Mouse (Mus musculus) hindbrain, embryonic 15.5 days (tissue): ENCODE results near the gene Becn1. TPM values are rescaled to one million over a fixed set of nuclear protein-coding genes. Genes with fewer than 3 reads are reported as not detected.
A peak's percentile ranks its signal among the peaks of the same experiment; 100 is the strongest.
"Not testable (repeated sequence)": the region's sequence is repeated elsewhere in the genome, so short reads cannot be mapped to it uniquely, and the experiment has no call there.

Experiments used
- ATAC-seq: fragments of 200-750 bp; cut with Nextera tagmentation; 2 replicates; pipeline ENCODE4 v1.8.0; 2017; ENCODE audit warnings: low read depth, moderate number of reproducible peaks, moderate TSS enrichment; ENCODE audit not compliant: low FRiP score
- H3K27ac ChIP-seq: fragments of 300-500 bp; sonication (generic); replicated peaks from 2 replicates; pipeline ENCODE4 v1.5.1; 2015; ENCODE audit warnings: mild to moderate bottlenecking, inconsistent platforms
- H3K27me3 ChIP-seq: fragments of 300-500 bp; sonication (generic); 2 replicates; pipeline ENCODE4 v1.6.1; 2015; ENCODE audit warnings: control low read depth, inconsistent platforms
- H3K36me3 ChIP-seq: fragments of 300-500 bp; sonication (generic); 2 replicates; pipeline ENCODE4 v1.6.1; 2015; ENCODE audit warnings: control low read depth, inconsistent platforms
- H3K4me1 ChIP-seq: fragments of 300-500 bp; sonication (generic); replicated peaks from 2 replicates; pipeline ENCODE4 v1.6.1; 2015; ENCODE audit warnings: control low read depth, inconsistent platforms
- H3K4me2 ChIP-seq: fragments of 300-500 bp; sonication (generic); 2 replicates; pipeline ENCODE4 v1.6.1; 2015; ENCODE audit warnings: moderate library complexity, mild to moderate bottlenecking, inconsistent platforms
- H3K4me3 ChIP-seq: fragments of 300-500 bp; sonication (generic); 2 replicates; pipeline ENCODE4 v1.5.1; 2015; ENCODE audit warnings: mild to moderate bottlenecking, inconsistent platforms
- H3K9ac ChIP-seq: fragments of 300-500 bp; sonication (generic); 2 replicates; pipeline ENCODE4 v1.6.1; 2015; ENCODE audit warnings: inconsistent platforms
- H3K9me3 ChIP-seq: fragments of 300-500 bp; sonication (generic); 2 replicates; pipeline ENCODE4 v1.6.1; 2016; ENCODE audit warnings: control low read depth, inconsistent platforms
- WGBS: fragments of 180-500 bp; shearing (Covaris S2); methylation state at CpG from one replicate; pipeline ENCODE4 v1.1.7; 2015; 5-methylcytosine and 5-hydroxymethylcytosine counted together
- polyA plus RNA-seq: library from polyadenylated mRNA; unstranded; fragments of >200 nt; fragmentation: Nextera tagmentation; extraction: Ambion mirVana; gene quantifications from 2 replicates; pipeline ENCODE4 v1.2.1, GENCODE M21; 2015

The Becn1 gene
- polyA plus RNA-seq = 173 and 175 TPM in 2 replicates

GRCm38 (mm10) chr11:101302004-101302798 is at the start of gene Becn1:
TSS of gene Becn1 (minus strand) at chr11:101302286.
- Histone ChIP-seq H3K36me3 (peaks cover 10% of the 10 kb centered on the region; the same call in 1 of the 2 replicates), H3K27me3 (no peaks in the 10 kb centered on the region), H3K9me3 (no peaks in the 10 kb centered on the region), H3K4me1 (peaks cover 19% of the 10 kb centered on the region), H3K4me2 (peak within 1 kb of the TSS; percentile 84), H3K9ac (peak within 1 kb of the TSS; percentile 67), H3K4me3 (peak within 1 kb of the TSS; percentile 79), H3K27ac (peak within 1 kb of the TSS; percentile 72)
- peak; percentile 97 for ATAC-seq
- 7% methylated on average over 37 of the region's 39 CpGs for WGBS

DNA sequence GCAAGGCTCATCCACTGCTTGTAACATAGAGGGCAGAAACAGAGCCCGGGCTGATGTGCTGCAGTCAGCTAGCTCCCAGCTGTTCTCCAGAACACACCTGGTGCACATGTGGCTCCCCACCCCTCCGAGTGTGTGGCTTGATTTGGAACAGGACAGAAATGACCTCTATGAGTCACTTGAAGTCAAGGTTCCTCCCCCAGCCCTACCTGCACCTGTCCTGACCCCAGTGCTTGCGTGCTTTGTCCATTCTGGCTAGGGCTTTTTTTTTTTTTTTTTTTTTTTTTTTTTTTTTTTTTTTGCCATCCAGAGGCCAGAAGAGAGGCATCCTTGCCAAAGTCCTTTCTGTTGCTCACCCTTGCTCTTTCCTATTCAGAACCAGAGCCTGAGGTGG is 49.6 kb upstream of the Becn1 start:
- ATAC-seq = no peak
- H3K9ac ChIP-seq = no peak overlapping the region
- WGBS = 67% methylated on average over 3 of the region's 3 CpGs
- H3K9me3 ChIP-seq = no peaks in the 10 kb centered on the region
- H3K4me2 ChIP-seq = no peak overlapping the region
- H3K27ac ChIP-seq = no peak overlapping the region
- H3K4me1 ChIP-seq = no peaks in the 10 kb centered on the region
- no peaks in the 10 kb centered on the region for H3K36me3 ChIP-seq
- no peaks in the 10 kb centered on the region for H3K27me3 ChIP-seq
- no peak overlapping the region for H3K4me3 ChIP-seq

DNA sequence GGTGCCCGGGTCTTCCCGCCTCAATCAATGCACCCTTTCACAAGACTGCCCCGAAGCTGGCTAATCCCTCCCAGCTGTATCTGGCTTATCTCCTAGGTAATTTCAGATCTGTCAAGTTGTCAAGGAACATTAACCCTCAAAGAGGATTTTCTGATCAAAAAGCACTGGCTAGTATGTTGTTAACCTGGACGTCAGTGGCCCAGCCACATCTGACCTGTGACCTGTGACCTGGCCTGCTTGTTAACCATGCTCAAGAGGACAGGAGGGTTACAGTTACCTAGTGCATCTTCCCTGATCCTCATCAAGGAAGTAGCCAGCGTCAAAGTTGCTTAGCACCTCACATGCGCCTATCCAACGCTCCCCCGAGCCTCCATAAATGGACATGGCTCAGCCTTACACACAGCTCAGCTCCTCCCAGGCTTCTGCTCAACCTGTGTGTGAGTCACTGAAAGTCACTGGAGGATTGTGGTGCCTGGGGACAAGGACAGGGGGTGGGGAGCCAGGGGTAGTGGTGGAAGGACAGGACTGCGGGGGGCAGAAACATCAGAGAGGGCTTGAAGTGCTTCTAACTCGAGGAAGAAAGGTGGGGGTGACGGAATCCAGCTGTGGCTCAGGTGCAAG is 49.1 kb upstream of the Becn1 start:
- H3K27ac ChIP-seq = no peak overlapping the region
- 74% methylated on average over 11 of the region's 11 CpGs for WGBS
- no peak overlapping the region for H3K4me2 ChIP-seq
- no peaks in the 10 kb centered on the region for H3K36me3 ChIP-seq
- H3K9ac ChIP-seq = no peak overlapping the region
- H3K4me1 ChIP-seq = no peaks in the 10 kb centered on the region
- no peaks in the 10 kb centered on the region for H3K27me3 ChIP-seq
- no peak overlapping the region for H3K4me3 ChIP-seq
- H3K9me3 ChIP-seq = no peaks in the 10 kb centered on the region
- ATAC-seq = no peak

- H3K36me3 ChIP-seq = no peaks in the 10 kb centered on the region
- no peaks in the 10 kb centered on the region for H3K4me1 ChIP-seq
- H3K9me3 ChIP-seq = no peaks in the 10 kb centered on the region
- ATAC-seq = no peak
- no peak overlapping the region for H3K9ac ChIP-seq
- H3K27ac ChIP-seq = no peak overlapping the region
- H3K4me3 ChIP-seq = no peak overlapping the region
- 81% methylated on average over 3 of the region's 3 CpGs for WGBS
- no peak overlapping the region for H3K4me2 ChIP-seq
- no peaks in the 10 kb centered on the region for H3K27me3 ChIP-seq
Observed at GRCm38 (mm10) chr11:101349216-101349615, 47.1 kb upstream of the Becn1 start.

- Histone ChIP-seq H3K4me2 (no peak overlapping the region), H3K9me3 (no peaks in the 10 kb centered on the region), H3K4me3 (no peak overlapping the region), H3K36me3 (no peaks in the 10 kb centered on the region), H3K4me1 (no peaks in the 10 kb centered on the region), H3K9ac (no peak overlapping the region), H3K27ac (no peak overlapping the region), H3K27me3 (no peaks in the 10 kb centered on the region)
- WGBS = 79% methylated on average over 7 of the region's 7 CpGs
- ATAC-seq = no peak
Observed at GRCm38 (mm10) chr11:101348774-101349173, 46.7 kb upstream of the Becn1 start.

- ATAC-seq = no peak
- Histone ChIP-seq H3K27ac (no peak overlapping the region), H3K4me1 (no peaks in the 10 kb centered on the region), H3K9me3 (no peaks in the 10 kb centered on the region), H3K27me3 (no peaks in the 10 kb centered on the region), H3K36me3 (no peaks in the 10 kb centered on the region), H3K4me2 (no peak overlapping the region), H3K4me3 (no peak overlapping the region), H3K9ac (no peak overlapping the region)
- 82% methylated on average over 10 of the region's 10 CpGs for WGBS
Observed at GRCm38 (mm10) chr11:101347083-101347775, 45.1 kb upstream of the Becn1 start.

- peak overlapping the region; percentile 63 for H3K4me2 ChIP-seq
- no peaks in the 10 kb centered on the region for H3K9me3 ChIP-seq
- no peaks in the 10 kb centered on the region for H3K36me3 ChIP-seq
- ATAC-seq = peak; percentile 88
- WGBS = 1% methylated on average over 9 of the region's 9 CpGs
- H3K4me3 ChIP-seq = peak overlapping the region; percentile 33
- peaks cover 17% of the 10 kb centered on the region for H3K4me1 ChIP-seq
- peak overlapping the region; percentile 71 for H3K27ac ChIP-seq
- H3K9ac ChIP-seq = peak overlapping the region; percentile 40
- H3K27me3 ChIP-seq = no peaks in the 10 kb centered on the region
Observed at GRCm38 (mm10) chr11:101338123-101338760, 36.2 kb upstream of the Becn1 start.

DNA sequence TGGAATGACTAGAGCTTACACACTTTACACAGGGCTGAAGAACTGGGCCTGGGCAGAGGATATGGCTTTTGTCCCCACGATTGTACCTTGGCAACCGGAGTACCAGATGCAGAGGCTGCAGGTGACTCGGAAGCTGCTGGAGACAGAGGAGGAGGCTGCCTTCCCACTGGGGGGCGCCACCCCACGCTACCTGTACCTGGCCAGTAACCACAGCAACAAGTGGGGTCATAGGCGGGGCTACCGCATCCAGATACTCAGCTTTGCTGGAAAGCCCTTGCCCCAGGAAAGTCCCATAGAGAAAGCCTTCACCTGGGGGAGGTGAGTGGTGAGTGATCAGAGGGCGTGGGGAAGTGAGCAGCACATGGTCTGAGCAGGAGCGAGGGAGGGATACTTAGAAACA is 33.6 kb upstream of the Becn1 start:
- H3K4me1 ChIP-seq = peaks cover 17% of the 10 kb centered on the region
- H3K4me3 ChIP-seq = no peak overlapping the region
- 85% methylated on average over 9 of the region's 9 CpGs for WGBS
- no peak for ATAC-seq
- H3K36me3 ChIP-seq = no peaks in the 10 kb centered on the region
- no peaks in the 10 kb centered on the region for H3K27me3 ChIP-seq
- H3K9ac ChIP-seq = no peak overlapping the region
- no peaks in the 10 kb centered on the region for H3K9me3 ChIP-seq
- H3K27ac ChIP-seq = no peak overlapping the region
- no peak overlapping the region for H3K4me2 ChIP-seq

DNA sequence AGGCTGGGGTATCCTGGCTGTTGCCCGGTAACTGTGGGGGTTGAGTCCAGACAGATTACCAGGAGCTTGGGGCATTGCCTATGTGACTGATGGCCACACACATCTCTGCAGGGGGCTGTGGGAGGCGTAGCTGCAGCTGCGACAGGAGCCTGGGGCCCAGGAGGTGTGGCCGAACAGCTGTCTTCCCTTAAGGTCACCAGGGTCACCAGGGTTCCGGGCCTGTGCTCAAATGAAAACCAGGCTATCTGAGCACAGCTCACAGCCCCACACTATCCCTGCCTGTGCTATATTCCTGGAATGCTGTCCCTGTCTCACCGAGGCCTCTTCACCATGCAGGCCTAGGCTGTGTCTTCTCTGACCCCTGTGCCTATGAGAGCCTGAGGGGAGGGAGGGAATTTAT is 32.4 kb upstream of the Becn1 start:
- no peak overlapping the region for H3K4me3 ChIP-seq

GRCm38 (mm10) chr11:101334023-101334422 is 31.9 kb upstream of the Becn1 start:
- Histone ChIP-seq H3K27ac (no peak overlapping the region), H3K36me3 (no peaks in the 10 kb centered on the region), H3K9me3 (no peaks in the 10 kb centered on the region), H3K27me3 (no peaks in the 10 kb centered on the region), H3K4me1 (peaks cover 17% of the 10 kb centered on the region), H3K9ac (no peak overlapping the region), H3K4me2 (no peak overlapping the region), H3K4me3 (no peak overlapping the region)
- no peak for ATAC-seq
- 28% methylated on average over 10 of the region's 10 CpGs for WGBS

More for the DNA sequence above, 32.4 kb upstream of the Becn1 start:
- H3K27me3 ChIP-seq = no peaks in the 10 kb centered on the region
- 9% methylated on average over 6 of the region's 6 CpGs for WGBS
- peaks cover 17% of the 10 kb centered on the region for H3K4me1 ChIP-seq
- no peaks in the 10 kb centered on the region for H3K9me3 ChIP-seq
- H3K36me3 ChIP-seq = no peaks in the 10 kb centered on the region
- no peak overlapping the region for H3K27ac ChIP-seq
- H3K9ac ChIP-seq = no peak overlapping the region
- no peak for ATAC-seq
- H3K4me2 ChIP-seq = no peak overlapping the region

DNA sequence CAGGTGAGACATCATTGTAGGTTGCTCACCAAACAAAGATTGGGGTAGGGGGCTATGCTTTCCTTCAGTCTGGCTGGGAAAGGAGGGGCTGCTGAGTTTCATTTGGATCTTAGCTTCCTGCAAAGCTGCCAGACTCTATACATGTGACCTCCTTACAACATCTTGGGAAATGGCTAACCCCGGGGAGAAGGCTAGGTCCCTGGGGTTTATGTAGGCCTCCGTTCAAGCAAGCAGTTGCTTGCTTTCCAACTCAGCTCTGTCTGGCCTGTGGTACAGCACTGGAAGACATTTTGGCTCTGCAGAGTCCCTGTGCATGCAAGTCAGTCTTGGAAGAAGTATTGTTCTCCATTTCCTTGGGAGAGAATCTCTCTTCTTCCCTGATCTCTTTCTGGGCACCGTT is 30.5 kb upstream of the Becn1 start:
- no peak overlapping the region for H3K4me2 ChIP-seq
- WGBS = 90% methylated on average over 3 of the region's 3 CpGs
- no peak overlapping the region for H3K4me3 ChIP-seq
- no peaks in the 10 kb centered on the region for H3K9me3 ChIP-seq
- no peak overlapping the region for H3K27ac ChIP-seq
- H3K36me3 ChIP-seq = no peaks in the 10 kb centered on the region
- H3K4me1 ChIP-seq = peaks cover 5% of the 10 kb centered on the region
- ATAC-seq = no peak
- H3K27me3 ChIP-seq = no peaks in the 10 kb centered on the region
- H3K9ac ChIP-seq = no peak overlapping the region

- 80% methylated on average over 6 of the region's 6 CpGs for WGBS
Observed at GRCm38 (mm10) chr11:101330961-101331360, 28.9 kb upstream of the Becn1 start.

More at GRCm38 (mm10) chr11:101330961-101331360, 28.9 kb upstream of the Becn1 start:
- not testable (repeated sequence) for H3K27ac ChIP-seq, H3K4me2 ChIP-seq, H3K27me3 ChIP-seq, H3K9me3 ChIP-seq, ATAC-seq, H3K4me1 ChIP-seq, H3K4me3 ChIP-seq, H3K36me3 ChIP-seq, H3K9ac ChIP-seq
